Mouse (Mus musculus): ENCODE measurements around the gene Rab27a. TPM values are rescaled to one million over a fixed set of nuclear protein-coding genes. Genes with fewer than 3 reads are reported as not detected.

Gene Rab27a
- polyA plus RNA-seq, 1 experiment: 14.8 TPM

DNA sequence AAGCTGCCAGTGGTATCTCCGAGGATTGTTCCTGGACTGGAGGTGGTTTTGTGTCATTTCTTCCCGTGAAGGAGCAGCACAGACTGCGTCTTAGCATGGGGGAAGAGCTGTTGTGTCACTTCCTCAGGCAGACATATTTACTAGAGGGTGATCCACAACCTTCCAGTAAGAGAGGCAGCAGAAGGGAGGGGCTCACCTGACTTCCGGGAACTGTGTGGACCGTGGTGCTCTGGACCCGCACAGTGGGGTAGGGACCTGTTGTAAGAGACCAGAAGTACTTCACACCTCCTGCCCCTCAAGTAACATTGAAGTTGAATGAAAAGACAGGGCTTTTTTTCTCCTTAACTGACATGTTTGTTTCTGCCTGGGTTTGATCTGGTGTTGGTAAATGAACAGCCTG, 39.5 kb upstream of the Rab27a start:
- no peak for TF ChIP-seq CTCF (IDR thresholded peaks at IDR 0.05; ENCODE audit: control insufficient read depth, insufficient read depth, insufficient replicate concordance, low read depth, low read length)
- no peak for TF ChIP-seq POLR2A (IDR thresholded peaks at IDR 0.05; ENCODE audit: control insufficient read depth, low read depth, low read length)
- H3K27ac ChIP-seq (ENCODE audit: control insufficient read depth, insufficient read depth, low read depth, low read length): no peak overlapping the region
- no peak overlapping the region for H3K4me3 ChIP-seq (ENCODE audit: control insufficient read depth, low read depth, low read length)
- no peaks in the 10 kb centered on the region for H3K4me1 ChIP-seq (ENCODE audit: control insufficient read depth, insufficient read depth, low read length)
- peaks cover 2% of the 10 kb centered on the region; the same call in 1 of the 2 replicates for H3K36me3 ChIP-seq (ENCODE audit: control insufficient read depth, insufficient read depth, low read length)
- H3K27me3 ChIP-seq (ENCODE audit: control insufficient read depth, insufficient read depth, low read length): no peaks in the 10 kb centered on the region

DNA sequence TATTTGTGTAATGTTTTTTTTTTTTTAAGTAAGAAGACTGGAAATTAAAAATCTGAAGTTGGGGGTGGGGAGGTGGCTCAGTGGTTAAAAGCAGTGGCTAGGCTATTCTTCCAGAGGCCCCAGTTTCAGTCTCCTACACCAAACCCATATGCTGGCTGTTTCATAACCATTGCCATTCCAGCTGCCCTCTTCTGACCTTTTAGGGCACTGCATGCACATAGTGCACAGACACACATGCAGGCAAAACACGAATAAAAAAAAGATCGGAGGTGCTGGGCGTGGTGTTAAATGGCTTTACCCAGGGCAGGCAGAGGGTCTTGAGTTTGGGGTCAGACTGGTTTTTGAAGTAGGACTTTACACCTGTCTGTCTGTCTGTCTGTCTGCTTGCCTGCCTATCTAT, 38.5 kb upstream of the Rab27a start:
- no peaks in the 10 kb centered on the region for H3K4me1 ChIP-seq (ENCODE audit: control insufficient read depth, insufficient read depth, low read length)
- TF ChIP-seq POLR2A (IDR thresholded peaks at IDR 0.05; ENCODE audit: control insufficient read depth, low read depth, low read length) (no peak), CTCF (IDR thresholded peaks at IDR 0.05; ENCODE audit: control insufficient read depth, insufficient read depth, insufficient replicate concordance, low read depth, low read length) (no peak)
- H3K4me3 ChIP-seq (ENCODE audit: control insufficient read depth, low read depth, low read length): no peak overlapping the region
- H3K27me3 ChIP-seq (ENCODE audit: control insufficient read depth, insufficient read depth, low read length): no peaks in the 10 kb centered on the region
- no peak overlapping the region for H3K27ac ChIP-seq (ENCODE audit: control insufficient read depth, insufficient read depth, low read depth, low read length)
- peaks cover 2% of the 10 kb centered on the region; the same call in 1 of the 2 replicates for H3K36me3 ChIP-seq (ENCODE audit: control insufficient read depth, insufficient read depth, low read length)

DNA sequence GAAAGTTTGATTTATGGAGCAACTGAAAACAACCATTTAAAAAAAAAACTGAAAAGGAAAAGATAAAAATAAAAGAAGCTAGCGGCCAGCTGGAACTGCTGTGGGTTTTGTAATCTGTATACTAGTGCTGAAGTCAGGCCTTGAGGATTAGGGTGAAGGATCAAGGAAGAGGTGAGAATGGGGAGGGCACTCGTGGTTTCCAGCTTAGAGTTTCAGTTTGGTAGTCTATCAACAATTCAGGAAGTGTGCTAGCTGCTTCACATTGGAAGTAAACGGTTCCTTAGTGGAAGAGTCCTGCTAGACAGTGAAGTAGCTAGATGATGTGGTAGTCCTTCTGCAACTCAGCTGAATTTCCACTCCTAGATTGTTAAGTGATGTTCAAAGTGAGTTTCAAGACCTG, 36.3 kb upstream of the Rab27a start:
- Histone ChIP-seq H3K27ac (ENCODE audit: control insufficient read depth, insufficient read depth, low read depth, low read length) (no peak overlapping the region), H3K27me3 (ENCODE audit: control insufficient read depth, insufficient read depth, low read length) (no peaks in the 10 kb centered on the region), H3K4me3 (ENCODE audit: control insufficient read depth, low read depth, low read length) (no peak overlapping the region), H3K4me1 (ENCODE audit: control insufficient read depth, insufficient read depth, low read length) (no peaks in the 10 kb centered on the region), H3K36me3 (ENCODE audit: control insufficient read depth, insufficient read depth, low read length) (no peaks in the 10 kb centered on the region; the same call in 1 of the 2 replicates)
- TF ChIP-seq POLR2A (IDR thresholded peaks at IDR 0.05; ENCODE audit: control insufficient read depth, low read depth, low read length): no peak
- TF ChIP-seq CTCF (IDR thresholded peaks at IDR 0.05; ENCODE audit: control insufficient read depth, insufficient read depth, insufficient replicate concordance, low read depth, low read length): no peak

DNA sequence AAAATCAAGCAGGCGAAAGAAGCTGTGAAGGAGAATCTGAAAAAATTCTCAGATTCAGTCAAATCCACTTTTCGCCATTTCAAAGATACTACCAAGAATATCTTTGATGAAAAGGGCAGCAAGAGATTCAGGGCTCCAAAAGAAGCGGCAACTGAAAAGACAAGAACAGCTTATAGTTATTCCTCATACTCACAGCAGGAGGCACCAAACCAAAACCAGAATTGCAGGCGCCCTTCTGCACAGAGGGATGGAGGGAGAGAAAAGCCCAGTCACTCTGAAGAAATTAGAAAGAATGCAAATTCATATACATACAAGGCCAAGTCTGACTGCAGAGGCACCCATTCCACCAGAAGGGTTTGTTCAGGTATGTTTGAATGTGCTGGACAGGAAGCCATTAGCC, 32.0 kb upstream of the Rab27a start:
- no peaks in the 10 kb centered on the region for H3K27me3 ChIP-seq (ENCODE audit: control insufficient read depth, insufficient read depth, low read length)
- H3K27ac ChIP-seq (ENCODE audit: control insufficient read depth, insufficient read depth, low read depth, low read length): no peak overlapping the region
- H3K4me1 ChIP-seq (ENCODE audit: control insufficient read depth, insufficient read depth, low read length): no peaks in the 10 kb centered on the region
- no peak for TF ChIP-seq POLR2A (IDR thresholded peaks at IDR 0.05; ENCODE audit: control insufficient read depth, low read depth, low read length)
- no peak for TF ChIP-seq CTCF (IDR thresholded peaks at IDR 0.05; ENCODE audit: control insufficient read depth, insufficient read depth, insufficient replicate concordance, low read depth, low read length)
- H3K4me3 ChIP-seq (ENCODE audit: control insufficient read depth, low read depth, low read length): no peak overlapping the region
- no peaks in the 10 kb centered on the region; the same call in none of the 2 replicates for H3K36me3 ChIP-seq (ENCODE audit: control insufficient read depth, insufficient read depth, low read length)

DNA sequence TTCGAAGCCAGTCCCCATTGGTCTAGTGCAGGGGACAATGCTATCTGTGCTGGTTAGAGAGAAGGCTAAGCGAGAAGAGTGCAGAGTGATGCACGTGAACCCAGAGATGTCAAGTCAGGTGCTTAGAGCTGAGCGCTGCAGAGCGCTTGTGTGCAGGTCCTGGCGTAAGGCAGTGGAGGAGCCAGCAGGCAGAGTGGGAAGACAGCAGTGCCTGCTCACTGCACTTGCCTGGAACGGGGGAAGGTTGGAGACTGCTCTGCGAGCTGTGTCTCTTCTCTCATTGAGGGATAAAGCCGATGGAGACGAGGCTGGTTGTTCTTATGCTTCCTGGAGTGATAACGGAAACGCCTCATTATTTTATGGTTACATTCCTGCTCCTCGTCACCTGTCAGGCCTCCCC, 29.9 kb upstream of the Rab27a start:
- no peak overlapping the region for H3K4me3 ChIP-seq (ENCODE audit: control insufficient read depth, low read depth, low read length)
- H3K4me1 ChIP-seq (ENCODE audit: control insufficient read depth, insufficient read depth, low read length): no peaks in the 10 kb centered on the region
- TF ChIP-seq POLR2A (IDR thresholded peaks at IDR 0.05; ENCODE audit: control insufficient read depth, low read depth, low read length): no peak
- TF ChIP-seq CTCF (IDR thresholded peaks at IDR 0.05; ENCODE audit: control insufficient read depth, insufficient read depth, insufficient replicate concordance, low read depth, low read length): no peak
- no peaks in the 10 kb centered on the region; the same call in 1 of the 2 replicates for H3K36me3 ChIP-seq (ENCODE audit: control insufficient read depth, insufficient read depth, low read length)
- no peaks in the 10 kb centered on the region for H3K27me3 ChIP-seq (ENCODE audit: control insufficient read depth, insufficient read depth, low read length)
- H3K27ac ChIP-seq (ENCODE audit: control insufficient read depth, insufficient read depth, low read depth, low read length): no peak overlapping the region

DNA sequence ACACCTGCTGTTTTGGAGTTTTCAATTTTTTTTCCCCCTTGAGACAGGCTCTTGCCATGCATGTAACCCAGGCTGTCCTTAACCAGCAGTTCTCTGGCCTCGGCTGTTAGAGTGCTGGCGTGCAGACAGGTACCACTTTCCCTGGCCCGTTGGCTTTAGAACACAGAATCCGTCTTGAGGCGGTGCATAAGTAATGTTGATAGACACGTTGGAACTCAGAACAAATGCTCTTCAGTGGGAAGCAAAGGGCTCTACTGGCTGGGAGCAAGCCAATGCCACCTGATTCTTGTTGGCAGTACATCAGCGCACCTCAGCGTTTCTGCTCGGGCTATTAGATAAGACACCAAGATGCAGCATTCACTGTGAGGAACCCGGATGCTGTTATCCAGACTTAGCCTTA, 24.8 kb upstream of the Rab27a start:
- Histone ChIP-seq H3K4me1 (ENCODE audit: control insufficient read depth, insufficient read depth, low read length) (no peaks in the 10 kb centered on the region), H3K27ac (ENCODE audit: control insufficient read depth, insufficient read depth, low read depth, low read length) (no peak overlapping the region), H3K36me3 (ENCODE audit: control insufficient read depth, insufficient read depth, low read length) (peaks cover 2% of the 10 kb centered on the region), H3K27me3 (ENCODE audit: control insufficient read depth, insufficient read depth, low read length) (no peaks in the 10 kb centered on the region), H3K4me3 (ENCODE audit: control insufficient read depth, low read depth, low read length) (no peak overlapping the region)
- TF ChIP-seq POLR2A (IDR thresholded peaks at IDR 0.05; ENCODE audit: control insufficient read depth, low read depth, low read length): no peak
- no peak for TF ChIP-seq CTCF (IDR thresholded peaks at IDR 0.05; ENCODE audit: control insufficient read depth, insufficient read depth, insufficient replicate concordance, low read depth, low read length)

DNA sequence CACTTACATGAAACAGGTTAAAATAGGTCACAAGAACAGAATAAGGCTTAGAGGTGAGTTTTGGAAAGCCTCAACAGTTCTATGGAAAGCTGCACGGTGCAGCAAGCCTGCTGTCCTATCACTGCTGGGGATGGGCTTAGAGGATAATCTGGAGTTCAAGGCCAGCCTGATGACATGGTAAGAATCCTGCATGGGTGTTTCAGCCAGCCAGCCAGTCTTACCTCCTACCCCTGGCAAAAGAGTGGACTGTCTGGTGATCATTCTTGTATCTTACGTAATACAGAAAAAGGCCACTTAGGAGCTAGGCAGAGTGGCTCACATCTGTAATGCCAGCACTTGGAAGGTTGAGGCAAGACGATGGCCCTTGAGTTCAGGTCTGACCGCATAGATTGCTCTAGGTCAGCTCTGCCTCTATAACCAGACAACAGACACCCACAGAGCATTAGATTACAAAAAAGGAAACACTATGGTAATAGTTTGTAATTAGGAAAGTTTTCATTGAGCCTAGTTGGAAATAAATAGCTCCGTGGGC, 24.0 kb upstream of the Rab27a start:
- Histone ChIP-seq H3K4me3 (ENCODE audit: control insufficient read depth, low read depth, low read length) (no peak overlapping the region), H3K36me3 (ENCODE audit: control insufficient read depth, insufficient read depth, low read length) (peaks cover 2% of the 10 kb centered on the region; the same call in 1 of the 2 replicates), H3K27me3 (ENCODE audit: control insufficient read depth, insufficient read depth, low read length) (no peaks in the 10 kb centered on the region), H3K27ac (ENCODE audit: control insufficient read depth, insufficient read depth, low read depth, low read length) (no peak overlapping the region), H3K4me1 (ENCODE audit: control insufficient read depth, insufficient read depth, low read length) (no peaks in the 10 kb centered on the region; the same call in 1 of the 2 replicates)
- TF ChIP-seq CTCF (IDR thresholded peaks at IDR 0.05; ENCODE audit: control insufficient read depth, insufficient read depth, insufficient replicate concordance, low read depth, low read length): no peak

Measured in testis, adult 2 months (tissue).